Mouse (Mus musculus): ENCODE measurements around the gene Tmub1. TPM values are rescaled to one million over a fixed set of nuclear protein-coding genes. Genes with fewer than 3 reads are reported as not detected.
"Not testable (repeated sequence)": the region's sequence is repeated elsewhere in the genome, so short reads cannot be mapped to it uniquely, and the experiment has no call there.

The Tmub1 gene
- polyA plus RNA-seq, 1 experiment from 2014 or later: 5.1 TPM

- Histone ChIP-seq H3K27ac (replicated peaks) (no peak overlapping the region), H3K27me3 (no peaks in the 10 kb centered on the region), H3K4me2 (no peak overlapping the region), H3K9ac (no peak overlapping the region), H3K36me3 (replicated peaks) (peaks cover 16% of the 10 kb centered on the region), H3K4me3 (replicated peaks) (no peak overlapping the region), H3K9me3 (replicated peaks) (no peaks in the 10 kb centered on the region), H3K4me1 (replicated peaks) (peaks cover 16% of the 10 kb centered on the region)
- WGBS (ENCODE audit: insufficient replicate concordance): 55% methylated on average over 6 of the region's 6 CpGs
- ATAC-seq (ENCODE audit: insufficient read depth): no peak
These were observed 42.9 kb downstream of the Tmub1 start for GRCm38 (mm10) chr5:24404594-24405360.

DNA sequence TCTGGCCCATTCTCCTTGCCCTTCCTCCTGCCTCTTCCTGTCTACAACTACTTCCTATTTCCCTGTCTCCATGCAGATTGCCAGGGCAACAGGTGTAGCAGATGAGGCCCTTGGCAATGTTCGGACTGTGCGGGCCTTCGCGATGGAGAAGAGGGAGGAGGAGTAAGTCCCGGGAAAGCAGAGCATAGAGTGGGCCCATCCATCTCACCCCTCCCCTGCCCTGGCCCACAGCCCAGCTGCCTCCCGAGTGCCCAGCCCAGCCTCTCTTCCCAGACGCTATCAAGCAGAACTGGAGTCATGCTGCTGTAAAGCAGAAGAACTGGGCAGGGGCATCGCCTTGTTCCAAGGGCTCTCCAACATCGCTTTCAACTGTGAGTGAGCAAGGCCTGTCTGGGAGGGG, 45.7 kb downstream of the Tmub1 start:
- Histone ChIP-seq H3K27ac (replicated peaks) (no peak overlapping the region), H3K4me1 (replicated peaks) (peaks cover 16% of the 10 kb centered on the region), H3K9ac (no peak overlapping the region), H3K36me3 (replicated peaks) (peaks cover 16% of the 10 kb centered on the region), H3K4me2 (no peak overlapping the region), H3K4me3 (replicated peaks) (no peak overlapping the region), H3K9me3 (replicated peaks) (no peaks in the 10 kb centered on the region), H3K27me3 (no peaks in the 10 kb centered on the region)
- 74% methylated on average over 9 of the region's 9 CpGs for WGBS (ENCODE audit: insufficient replicate concordance)
- no peak for ATAC-seq (ENCODE audit: insufficient read depth)

GRCm38 (mm10) chr5:24400911-24401605, 46.6 kb downstream of the Tmub1 start:
- H3K4me3 ChIP-seq (replicated peaks): no peak overlapping the region
- H3K9ac ChIP-seq: no peak overlapping the region
- H3K27me3 ChIP-seq: no peaks in the 10 kb centered on the region
- H3K4me1 ChIP-seq (replicated peaks): peaks cover 16% of the 10 kb centered on the region
- no peak for ATAC-seq (ENCODE audit: insufficient read depth)
- H3K9me3 ChIP-seq (replicated peaks): no peaks in the 10 kb centered on the region
- no peak overlapping the region for H3K4me2 ChIP-seq
- no peak overlapping the region for H3K27ac ChIP-seq (replicated peaks)
- WGBS (ENCODE audit: insufficient replicate concordance): 82% methylated on average over 5 of the region's 5 CpGs
- peaks cover 16% of the 10 kb centered on the region for H3K36me3 ChIP-seq (replicated peaks)

DNA sequence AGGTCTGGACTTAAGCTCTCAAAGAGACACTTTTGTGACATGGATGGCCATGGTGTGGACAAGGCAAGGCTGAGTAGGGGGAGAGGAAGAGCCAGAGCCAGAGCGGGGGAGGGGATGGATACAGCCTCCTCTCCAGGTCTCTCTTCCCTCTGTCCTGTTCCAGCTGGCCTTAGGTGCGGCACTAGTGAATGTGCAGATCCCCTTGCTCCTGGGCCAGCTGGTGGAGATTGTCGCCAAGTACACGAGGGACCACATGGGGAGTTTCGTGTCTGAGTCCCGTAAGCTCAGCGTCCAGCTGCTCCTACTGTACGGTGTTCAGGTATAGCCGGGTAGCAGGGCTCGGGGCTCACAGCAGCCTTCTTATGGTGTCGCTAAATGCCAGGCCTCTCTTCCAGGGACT, 47.3 kb downstream of the Tmub1 start:
- Histone ChIP-seq H3K27ac (replicated peaks) (no peak overlapping the region), H3K4me1 (replicated peaks) (peaks cover 18% of the 10 kb centered on the region), H3K4me2 (no peak overlapping the region), H3K9me3 (replicated peaks) (no peaks in the 10 kb centered on the region), H3K4me3 (replicated peaks) (no peak overlapping the region), H3K36me3 (replicated peaks) (peaks cover 16% of the 10 kb centered on the region), H3K27me3 (no peaks in the 10 kb centered on the region), H3K9ac (no peak overlapping the region)
- WGBS (ENCODE audit: insufficient replicate concordance): 73% methylated on average over 11 of the region's 11 CpGs
- no peak for ATAC-seq (ENCODE audit: insufficient read depth)

- H3K9ac ChIP-seq: no peak overlapping the region
- H3K27me3 ChIP-seq: no peaks in the 10 kb centered on the region
- H3K4me1 ChIP-seq (replicated peaks): peaks cover 19% of the 10 kb centered on the region
- WGBS (ENCODE audit: insufficient replicate concordance): 81% methylated on average over 10 of the region's 10 CpGs
- no peak overlapping the region for H3K4me3 ChIP-seq (replicated peaks)
- ATAC-seq (ENCODE audit: insufficient read depth): no peak
- no peak overlapping the region for H3K4me2 ChIP-seq
- H3K9me3 ChIP-seq (replicated peaks): no peaks in the 10 kb centered on the region
- no peak overlapping the region for H3K27ac ChIP-seq (replicated peaks)
- H3K36me3 ChIP-seq (replicated peaks): peaks cover 16% of the 10 kb centered on the region
These were observed 48.0 kb downstream of the Tmub1 start for GRCm38 (mm10) chr5:24399686-24400085.

GRCm38 (mm10) chr5:24396254-24396653, 51.4 kb downstream of the Tmub1 start:
- WGBS (ENCODE audit: insufficient replicate concordance): 74% methylated on average over 6 of the region's 6 CpGs
- H3K4me3 ChIP-seq (replicated peaks); ATAC-seq (ENCODE audit: insufficient read depth): not testable (repeated sequence)

More at GRCm38 (mm10) chr5:24396254-24396653, 51.4 kb downstream of the Tmub1 start:
- peaks cover 29% of the 10 kb centered on the region for H3K4me1 ChIP-seq (replicated peaks)
- not testable (repeated sequence) for H3K9me3 ChIP-seq (replicated peaks); H3K27me3 ChIP-seq; H3K27ac ChIP-seq (replicated peaks); H3K36me3 ChIP-seq (replicated peaks); H3K9ac ChIP-seq; H3K4me2 ChIP-seq

Other genes starting within 250 kb of the Tmub1 start
- 0.35 and 0.68 TPM in 2 replicates for gene Kcnh2, start 96.2 kb downstream of the Tmub1 start, polyA plus RNA-seq (2015; fragmentation: Nextera tagmentation; extraction: Ambion mirVana)
- gene Nos3, start 83.0 kb downstream of the Tmub1 start, polyA plus RNA-seq (2015; fragmentation: Nextera tagmentation; extraction: Ambion mirVana): 2.1 and 2.5 TPM in 2 replicates
- gene Atg9b, start 55.7 kb downstream of the Tmub1 start, polyA plus RNA-seq (2015; fragmentation: Nextera tagmentation; extraction: Ambion mirVana): 0.58 and 2.2 TPM in 2 replicates
- 25.6 and 30.8 TPM in 2 replicates for gene Abcb8, start 54.2 kb downstream of the Tmub1 start, polyA plus RNA-seq (2015; fragmentation: Nextera tagmentation; extraction: Ambion mirVana)
- not detected in 2 replicates for gene Asic3, start 34.5 kb downstream of the Tmub1 start, polyA plus RNA-seq (2015; fragmentation: Nextera tagmentation; extraction: Ambion mirVana)
- 7.7 and 8.8 TPM in 2 replicates for gene Cdk5, start 24.3 kb downstream of the Tmub1 start, polyA plus RNA-seq (2015; fragmentation: Nextera tagmentation; extraction: Ambion mirVana)
- 8.9 and 10.3 TPM in 2 replicates for gene Slc4a2, start 24.0 kb downstream of the Tmub1 start, polyA plus RNA-seq (2015; fragmentation: Nextera tagmentation; extraction: Ambion mirVana)
- 49.3 and 55.5 TPM in 2 replicates for gene Fastk, start 2.6 kb downstream of the Tmub1 start, polyA plus RNA-seq (2015; fragmentation: Nextera tagmentation; extraction: Ambion mirVana)
- gene Agap3, start 4.3 kb upstream of the Tmub1 start, polyA plus RNA-seq (2015; fragmentation: Nextera tagmentation; extraction: Ambion mirVana): 11.3 and 14.7 TPM in 2 replicates
- gene Gbx1, start 79.3 kb upstream of the Tmub1 start, polyA plus RNA-seq (2015; fragmentation: Nextera tagmentation; extraction: Ambion mirVana): not detected in 2 replicates
- 0.07 and 0.12 TPM in 2 replicates for gene Asb10, start 93.1 kb upstream of the Tmub1 start, polyA plus RNA-seq (2015; fragmentation: Nextera tagmentation; extraction: Ambion mirVana)
- gene 4931409K22Rik, start 109.0 kb upstream of the Tmub1 start, polyA plus RNA-seq (2015; fragmentation: Nextera tagmentation; extraction: Ambion mirVana): not detected in 2 replicates
- gene Abcf2, start 129.6 kb upstream of the Tmub1 start, polyA plus RNA-seq (2015; fragmentation: Nextera tagmentation; extraction: Ambion mirVana): 43.2 and 44.4 TPM in 2 replicates
- 10.5 and 13.4 TPM in 2 replicates for gene Chpf2, start 138.9 kb upstream of the Tmub1 start, polyA plus RNA-seq (2015; fragmentation: Nextera tagmentation; extraction: Ambion mirVana)
- gene Smarcd3, start 176.6 kb upstream of the Tmub1 start, polyA plus RNA-seq (2015; fragmentation: Nextera tagmentation; extraction: Ambion mirVana): 1.3 and 1.5 TPM in 2 replicates
- 12.4 and 12.5 TPM in 2 replicates for gene Nub1, start 237.7 kb upstream of the Tmub1 start, polyA plus RNA-seq (2015; fragmentation: Nextera tagmentation; extraction: Ambion mirVana)

Measured in liver, embryonic 15.5 days (tissue).